Mouse (Mus musculus): ENCODE data around the gene Lmln. TPM values are rescaled to one million over a fixed set of nuclear protein-coding genes. Genes with fewer than 3 reads are reported as not detected.
"Not testable (repeated sequence)": the region's sequence is repeated elsewhere in the genome, so short reads cannot be mapped to it uniquely, and the experiment has no call there.

Gene Lmln
- polyA plus RNA-seq, 1 experiment = 5.0 TPM

DNA sequence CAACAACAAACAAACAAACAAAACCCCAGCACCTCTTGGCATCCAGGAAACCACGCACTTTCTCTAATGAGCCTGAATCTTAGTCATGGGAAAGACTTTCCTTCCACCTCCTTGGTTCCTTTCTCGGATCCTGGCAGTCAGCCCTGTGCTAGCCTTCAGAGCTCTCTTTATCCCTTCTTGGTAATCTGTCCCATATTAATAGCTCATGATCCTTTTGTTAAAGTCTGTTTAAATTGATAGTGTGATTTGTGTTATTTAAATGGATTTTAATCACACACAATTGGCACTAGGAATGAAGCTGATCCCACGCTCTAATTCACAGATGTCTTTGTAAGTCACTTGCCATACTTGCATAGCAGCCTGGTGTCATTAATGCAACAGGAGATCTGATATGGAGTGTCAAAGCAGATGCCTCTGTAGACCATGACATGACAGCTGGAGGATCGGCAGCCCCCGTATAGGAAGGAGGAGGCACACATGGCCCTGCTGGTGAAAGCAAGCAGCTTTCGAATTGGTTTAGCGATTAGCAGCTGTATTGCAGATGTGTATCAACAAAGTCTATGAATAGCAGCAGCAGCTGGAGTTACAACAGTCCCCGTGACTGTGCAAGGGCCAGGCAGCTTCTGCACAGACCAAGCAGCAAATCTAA is 37.7 kb upstream of the Lmln start:
- no peak for DNase-seq
- 69% methylated on average over 8 of the region's 8 CpGs for WGBS
- Histone ChIP-seq H3K4me1 (ENCODE audit: control insufficient read depth, insufficient read depth, low read length) (no peaks in the 10 kb centered on the region), H3K4me3 (replicated peaks; ENCODE audit: extremely low read depth, low read depth, low read length) (no peak overlapping the region)
- no peak for TF ChIP-seq CTCF (IDR thresholded peaks at IDR 0.05; ENCODE audit: insufficient read depth, low read length)
- no peak for TF ChIP-seq POLR2A (IDR thresholded peaks at IDR 0.05; ENCODE audit: borderline replicate concordance, extremely low read depth, low read depth, low read length)

- 77% methylated on average over 7 of the region's 7 CpGs for WGBS
Measured at GRCm38 (mm10) chr16:33026357-33026756, 36.0 kb upstream of the Lmln start.

GRCm38 (mm10) chr16:33036006-33036405 is 26.3 kb upstream of the Lmln start:
- TF ChIP-seq CTCF (IDR thresholded peaks at IDR 0.05; ENCODE audit: insufficient read depth, low read length) = no peak
- TF ChIP-seq POLR2A (IDR thresholded peaks at IDR 0.05; ENCODE audit: borderline replicate concordance, extremely low read depth, low read depth, low read length) = no peak
- Histone ChIP-seq H3K4me3 (replicated peaks; ENCODE audit: extremely low read depth, low read depth, low read length) (no peak overlapping the region), H3K4me1 (ENCODE audit: control insufficient read depth, insufficient read depth, low read length) (no peaks in the 10 kb centered on the region)
- WGBS = 66% methylated on average over 4 of the region's 4 CpGs
- DNase-seq = no peak

More at GRCm38 (mm10) chr16:33026357-33026756, 36.0 kb upstream of the Lmln start:
- Histone ChIP-seq H3K4me1 (ENCODE audit: control insufficient read depth, insufficient read depth, low read length) (no peaks in the 10 kb centered on the region), H3K4me3 (replicated peaks; ENCODE audit: extremely low read depth, low read depth, low read length) (no peak overlapping the region)
- no peak for DNase-seq
- no peak for TF ChIP-seq POLR2A (IDR thresholded peaks at IDR 0.05; ENCODE audit: borderline replicate concordance, extremely low read depth, low read depth, low read length)
- TF ChIP-seq CTCF (IDR thresholded peaks at IDR 0.05; ENCODE audit: insufficient read depth, low read length) = no peak

- H3K4me3 ChIP-seq (replicated peaks; ENCODE audit: extremely low read depth, low read depth, low read length) = no peak overlapping the region
- TF ChIP-seq CTCF (IDR thresholded peaks at IDR 0.05; ENCODE audit: insufficient read depth, low read length) (no peak), POLR2A (IDR thresholded peaks at IDR 0.05; ENCODE audit: borderline replicate concordance, extremely low read depth, low read depth, low read length) (no peak)
- WGBS = 74% methylated on average over 1 of the region's 1 CpGs
- H3K4me1 ChIP-seq (ENCODE audit: control insufficient read depth, insufficient read depth, low read length) = no peaks in the 10 kb centered on the region
- no peak for DNase-seq
Measured at GRCm38 (mm10) chr16:33042682-33043081, 19.6 kb upstream of the Lmln start.

- H3K4me3 ChIP-seq (replicated peaks; ENCODE audit: extremely low read depth, low read depth, low read length) = no peak overlapping the region
- no peaks in the 10 kb centered on the region for H3K4me1 ChIP-seq (ENCODE audit: control insufficient read depth, insufficient read depth, low read length)
- TF ChIP-seq CTCF (IDR thresholded peaks at IDR 0.05; ENCODE audit: insufficient read depth, low read length) = no peak
- no peak for TF ChIP-seq POLR2A (IDR thresholded peaks at IDR 0.05; ENCODE audit: borderline replicate concordance, extremely low read depth, low read depth, low read length)
- no peak for DNase-seq
- 40% methylated on average over 2 of the region's 2 CpGs for WGBS
Measured at GRCm38 (mm10) chr16:33043268-33043667, 19.1 kb upstream of the Lmln start.

GRCm38 (mm10) chr16:33048004-33048403 is 14.3 kb upstream of the Lmln start:
- WGBS = 89% methylated on average over 1 of the region's 1 CpGs
- Histone ChIP-seq H3K4me1 (ENCODE audit: control insufficient read depth, insufficient read depth, low read length) (no peaks in the 10 kb centered on the region), H3K4me3 (replicated peaks; ENCODE audit: extremely low read depth, low read depth, low read length) (no peak overlapping the region)
- no peak for DNase-seq
- TF ChIP-seq CTCF (IDR thresholded peaks at IDR 0.05; ENCODE audit: insufficient read depth, low read length) (no peak), POLR2A (IDR thresholded peaks at IDR 0.05; ENCODE audit: borderline replicate concordance, extremely low read depth, low read depth, low read length) (no peak)

DNA sequence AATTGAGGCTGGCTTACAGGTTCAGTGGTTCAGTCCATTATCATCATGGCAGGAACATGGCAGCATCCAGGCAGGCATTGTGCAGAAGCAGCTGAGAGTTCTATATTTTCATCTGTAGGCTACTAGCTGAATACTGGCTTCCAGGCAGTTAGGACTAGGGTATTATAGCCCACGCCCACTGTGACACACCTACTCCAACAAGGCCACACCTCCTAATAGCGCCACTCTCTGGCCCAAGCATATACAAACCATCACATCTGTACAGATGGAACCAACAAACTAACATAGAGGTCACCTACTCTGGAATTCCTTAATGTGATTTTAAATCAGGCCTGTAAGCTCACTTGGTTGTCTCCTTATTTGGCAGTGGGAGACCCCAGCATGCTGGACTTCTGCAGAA is 13.6 kb upstream of the Lmln start:
- 67% methylated on average over 2 of the region's 2 CpGs for WGBS
- Histone ChIP-seq H3K4me3 (replicated peaks; ENCODE audit: extremely low read depth, low read depth, low read length) (no peak overlapping the region), H3K4me1 (ENCODE audit: control insufficient read depth, insufficient read depth, low read length) (no peaks in the 10 kb centered on the region)
- no peak for DNase-seq
- TF ChIP-seq POLR2A (IDR thresholded peaks at IDR 0.05; ENCODE audit: borderline replicate concordance, extremely low read depth, low read depth, low read length) (no peak), CTCF (IDR thresholded peaks at IDR 0.05; ENCODE audit: insufficient read depth, low read length) (no peak)

DNA sequence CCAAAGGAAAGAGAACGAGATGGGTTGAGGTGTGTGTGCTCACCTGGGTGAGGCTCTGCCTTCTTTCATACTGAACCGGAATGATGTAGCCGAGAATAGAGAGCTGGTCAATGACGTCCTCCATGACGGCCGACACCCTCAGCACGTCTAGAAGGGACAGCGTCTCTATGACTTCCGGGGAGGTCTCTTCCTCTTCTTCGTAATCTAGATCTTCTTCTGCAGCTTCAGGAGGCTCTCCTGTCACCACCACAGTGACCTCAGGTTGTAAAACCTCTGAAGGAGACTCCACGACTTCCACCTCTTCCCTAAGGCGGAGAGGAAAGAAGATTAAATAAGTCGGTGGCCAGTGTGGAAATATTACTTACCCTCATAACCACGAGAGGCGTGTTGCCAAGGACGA is 12.5 kb upstream of the Lmln start:
- DNase-seq = no peak
- Histone ChIP-seq H3K4me3 (replicated peaks; ENCODE audit: extremely low read depth, low read depth, low read length) (no peak overlapping the region), H3K4me1 (ENCODE audit: control insufficient read depth, insufficient read depth, low read length) (no peaks in the 10 kb centered on the region)
- 86% methylated on average over 16 of the region's 16 CpGs for WGBS
- TF ChIP-seq CTCF (IDR thresholded peaks at IDR 0.05; ENCODE audit: insufficient read depth, low read length) (no peak), POLR2A (IDR thresholded peaks at IDR 0.05; ENCODE audit: borderline replicate concordance, extremely low read depth, low read depth, low read length) (no peak)

DNA sequence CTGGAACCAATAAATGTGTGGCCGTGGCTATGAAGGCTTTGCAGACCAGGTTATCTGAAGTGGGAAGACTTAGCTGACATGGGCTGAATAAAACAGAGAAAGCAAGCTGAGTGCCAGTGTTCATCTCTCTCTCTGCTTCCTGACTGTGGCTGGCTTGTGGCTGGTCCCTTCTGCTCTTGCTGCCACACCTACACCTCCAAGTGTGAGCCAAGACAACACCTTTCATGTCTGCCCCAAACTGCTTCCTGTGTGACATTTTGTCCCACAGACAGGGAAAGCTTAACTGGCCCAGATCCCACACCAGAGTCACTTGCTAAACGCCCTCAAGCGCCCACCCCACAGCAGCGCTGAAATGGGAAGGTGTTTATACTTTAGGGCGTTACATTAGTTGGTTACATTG is 9.2 kb upstream of the Lmln start:
- TF ChIP-seq POLR2A (IDR thresholded peaks at IDR 0.05; ENCODE audit: borderline replicate concordance, extremely low read depth, low read depth, low read length) (no peak), CTCF (IDR thresholded peaks at IDR 0.05; ENCODE audit: insufficient read depth, low read length) (no peak)
- no peak for DNase-seq
- 59% methylated on average over 5 of the region's 5 CpGs for WGBS
- H3K4me1 ChIP-seq (ENCODE audit: control insufficient read depth, insufficient read depth, low read length) = peaks cover 2% of the 10 kb centered on the region; the same call in 1 of the 2 replicates
- H3K4me3 ChIP-seq (replicated peaks; ENCODE audit: extremely low read depth, low read depth, low read length) = no peak overlapping the region

GRCm38 (mm10) chr16:33054927-33055326 is 7.4 kb upstream of the Lmln start:
- 79% methylated on average over 2 of the region's 2 CpGs for WGBS
- not testable (repeated sequence) for H3K4me3 ChIP-seq (replicated peaks; ENCODE audit: extremely low read depth, low read depth, low read length); H3K4me1 ChIP-seq (ENCODE audit: control insufficient read depth, insufficient read depth, low read length)

More at GRCm38 (mm10) chr16:33054927-33055326, 7.4 kb upstream of the Lmln start:
- not testable (repeated sequence) for DNase-seq
